Mouse (Mus musculus): ENCODE measurements around the gene Abcg3. TPM values are rescaled to one million over a fixed set of nuclear protein-coding genes. Genes with fewer than 3 reads are reported as not detected.
"Not testable (repeated sequence)": the region's sequence is repeated elsewhere in the genome, so short reads cannot be mapped to it uniquely, and the experiment has no call there.

Abcg3 gene
- polyA plus RNA-seq, 1 experiment: not detected

DNA sequence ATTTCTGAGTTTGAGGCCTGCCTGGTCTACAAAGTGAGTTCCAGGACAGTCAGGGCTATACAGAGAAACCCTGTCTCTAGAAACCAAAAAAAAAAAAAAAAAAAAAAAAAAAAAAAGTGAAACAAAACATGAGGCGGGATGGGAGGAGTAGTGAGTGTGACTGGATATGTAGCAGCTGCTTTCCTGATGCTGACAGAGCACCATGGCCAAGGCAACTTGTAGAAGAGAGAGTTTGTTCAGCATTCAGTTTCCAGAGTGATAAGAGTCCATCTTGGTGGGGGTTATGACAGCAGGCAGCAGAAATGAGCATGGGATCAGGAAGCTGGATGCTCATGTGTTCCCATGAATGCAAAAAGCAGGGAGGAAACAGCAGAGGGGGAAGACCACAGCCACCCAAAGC lies 35.6 kb downstream of the Abcg3 start:
- no peaks in the 10 kb centered on the region for H3K27me3 ChIP-seq (ENCODE audit: control insufficient read depth)
- TF ChIP-seq TAL1 (IDR thresholded peaks at IDR 0.05; ENCODE audit: low read length) (no peak), GATA1 (IDR thresholded peaks at IDR 0.05; ENCODE audit: low read length) (no peak)
- H3K9me3 ChIP-seq (ENCODE audit: control insufficient read depth, low read length): peaks cover 10% of the 10 kb centered on the region
- no peaks in the 10 kb centered on the region for H3K4me1 ChIP-seq (ENCODE audit: control insufficient read depth)
- no peak overlapping the region for H3K4me3 ChIP-seq (replicated peaks)
- H3K36me3 ChIP-seq (ENCODE audit: control insufficient read depth): no peaks in the 10 kb centered on the region

DNA sequence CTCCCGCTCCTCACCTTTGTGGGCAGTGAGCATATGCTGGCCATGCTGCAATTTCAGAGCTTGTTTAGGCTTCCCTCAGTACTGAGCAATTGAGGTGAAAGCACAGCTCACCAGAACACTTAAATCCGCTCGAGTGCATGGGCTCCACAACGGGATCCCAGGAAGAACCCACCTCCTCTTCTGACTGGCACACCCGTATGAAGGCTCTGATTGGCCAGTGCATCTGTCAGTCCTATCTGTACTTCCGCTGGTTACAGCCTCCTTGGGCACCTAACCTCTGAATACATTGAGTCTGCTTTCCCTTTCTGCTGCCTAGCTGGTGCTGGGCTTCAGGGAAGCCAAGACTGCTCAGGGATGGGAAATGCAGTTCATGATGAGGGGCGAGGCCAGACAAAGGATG lies 48.4 kb downstream of the Abcg3 start:
- no peaks in the 10 kb centered on the region for H3K27me3 ChIP-seq (ENCODE audit: control insufficient read depth)
- H3K4me1 ChIP-seq (ENCODE audit: control insufficient read depth): no peaks in the 10 kb centered on the region
- no peak overlapping the region for H3K4me3 ChIP-seq (replicated peaks)
- H3K36me3 ChIP-seq (ENCODE audit: control insufficient read depth): no peaks in the 10 kb centered on the region
- TF ChIP-seq TAL1 (IDR thresholded peaks at IDR 0.05; ENCODE audit: low read length) (no peak), GATA1 (IDR thresholded peaks at IDR 0.05; ENCODE audit: low read length) (no peak)
- H3K9me3 ChIP-seq (ENCODE audit: control insufficient read depth, low read length): peaks cover 13% of the 10 kb centered on the region

DNA sequence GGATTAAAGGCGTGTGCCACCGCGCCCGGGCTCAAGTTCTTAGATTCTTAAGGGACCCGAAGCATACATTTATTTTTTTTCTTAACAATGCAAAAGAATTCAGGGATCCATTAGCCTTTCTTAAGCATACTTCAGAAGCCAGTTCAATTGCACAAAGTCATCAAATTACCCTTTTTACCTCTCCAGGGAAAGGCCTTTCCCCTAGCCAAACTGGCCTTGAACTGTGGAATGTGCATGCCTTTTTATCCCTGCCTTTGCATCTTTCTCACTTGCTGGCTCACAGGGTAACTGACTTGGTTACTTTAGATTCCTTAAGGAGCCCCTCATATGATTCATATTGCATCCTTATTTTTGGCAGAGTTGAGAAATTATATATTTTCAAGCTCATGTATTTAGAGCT lies 76.0 kb downstream of the Abcg3 start:
- not testable (repeated sequence) for H3K9me3 ChIP-seq (ENCODE audit: control insufficient read depth, low read length); H3K27me3 ChIP-seq (ENCODE audit: control insufficient read depth); H3K4me3 ChIP-seq (replicated peaks); H3K4me1 ChIP-seq (ENCODE audit: control insufficient read depth); H3K36me3 ChIP-seq (ENCODE audit: control insufficient read depth)

Other genes with a start within 250 kb of the Abcg3 start
- gene Zfp951, start 122.6 kb downstream of the Abcg3 start, polyA plus RNA-seq (2012): not detected in 2 replicates
- 0.01 TPM in 1 of 2 replicates, not detected in the other for gene Gbp9, start 156.8 kb upstream of the Abcg3 start, polyA plus RNA-seq (2012)
- gene Gbp8, start 156.8 kb upstream of the Abcg3 start, polyA plus RNA-seq (2012): 0.03 TPM in 1 of 2 replicates, not detected in the other
- gene Gbp4, start 156.9 kb upstream of the Abcg3 start, polyA plus RNA-seq (2012): 0.10 TPM in 1 of 2 replicates, not detected in the other

Data from erythroblast, embryonic 14.5 days (primary cell).